Mouse (Mus musculus): Measurements from ENCODE around the gene Snd1.

Gene Snd1

GRCm38 (mm10) chr6:28717203-28717844 is 242.4 kb downstream of the Snd1 start:
- DNase-seq: no peak

- no peak for DNase-seq
Observed at GRCm38 (mm10) chr6:28717845-28718237, 242.9 kb downstream of the Snd1 start.

- no peak for DNase-seq
Observed at GRCm38 (mm10) chr6:28720391-28721171, 245.6 kb downstream of the Snd1 start.

GRCm38 (mm10) chr6:28723059-28723458 is 248.1 kb downstream of the Snd1 start:
- no peak for DNase-seq

- no peak for DNase-seq
Observed at GRCm38 (mm10) chr6:28724776-28725175, 249.8 kb downstream of the Snd1 start.

- DNase-seq: no peak
Observed at GRCm38 (mm10) chr6:28729236-28729635, 254.3 kb downstream of the Snd1 start.

GRCm38 (mm10) chr6:28729649-28730048 is 254.7 kb downstream of the Snd1 start:
- DNase-seq: no peak

- no peak for DNase-seq
Observed at GRCm38 (mm10) chr6:28731246-28731645, 256.3 kb downstream of the Snd1 start.

GRCm38 (mm10) chr6:28733884-28734647 is 259.1 kb downstream of the Snd1 start:
- DNase-seq: peak in 1 of 2 experiments; percentile 18

GRCm38 (mm10) chr6:28735116-28735515 is 260.2 kb downstream of the Snd1 start:
- DNase-seq: no peak

- no peak for DNase-seq
Observed at GRCm38 (mm10) chr6:28736665-28737064, 261.7 kb downstream of the Snd1 start.

- no peak for DNase-seq
Observed at GRCm38 (mm10) chr6:28737601-28738000, 262.7 kb downstream of the Snd1 start.

GRCm38 (mm10) chr6:28743586-28743985 is 268.6 kb downstream of the Snd1 start:
- no peak for DNase-seq

GRCm38 (mm10) chr6:28745864-28746263 is 270.9 kb downstream of the Snd1 start:
- no peak for DNase-seq

GRCm38 (mm10) chr6:28747025-28747424 is 272.1 kb downstream of the Snd1 start:
- DNase-seq: no peak

GRCm38 (mm10) chr6:28747931-28748670 is 273.2 kb downstream of the Snd1 start:
- DNase-seq: peak; percentile 8 to 35

- no peak for DNase-seq
Observed at GRCm38 (mm10) chr6:28749224-28749623, 274.3 kb downstream of the Snd1 start.

- no peak for DNase-seq
Observed at GRCm38 (mm10) chr6:28751186-28751585, 276.2 kb downstream of the Snd1 start.

- no peak for DNase-seq
Observed at GRCm38 (mm10) chr6:28753217-28753616, 278.3 kb downstream of the Snd1 start.

- no peak for DNase-seq
Observed at GRCm38 (mm10) chr6:28753681-28754080, 278.7 kb downstream of the Snd1 start.

- no peak for DNase-seq
Observed at GRCm38 (mm10) chr6:28754127-28754898, 279.4 kb downstream of the Snd1 start.

Data from kidney, adult 8-10 months (tissue).